Mouse (Mus musculus) brain, embryonic 14.5 days (tissue): ENCODE measurements around the gene Nupr1. TPM values are rescaled to one million over a fixed set of nuclear protein-coding genes. Genes with fewer than 3 reads are reported as not detected.

Experiments
- DNase-seq: peaks from one replicate; pipeline ENCODE4 v3.0.0-alpha.2; 2011; ENCODE audit warnings: low read depth
- CTCF ChIP-seq: fragments of 200-500 bp; IDR thresholded peaks from 2 replicates; pipeline ENCODE4 v1.5.1; 2012; ENCODE audit warnings: inconsistent platforms, mild to moderate bottlenecking, moderate library complexity, borderline replicate concordance; ENCODE audit not compliant: insufficient read depth, insufficient read length; ENCODE audit errors: extremely low read depth
- POLR2A ChIP-seq: fragments of 200-500 bp; IDR thresholded peaks from 2 replicates; pipeline ENCODE4 v1.6.1; 2012; ENCODE audit warnings: mild to moderate bottlenecking, inconsistent platforms, borderline replicate concordance; ENCODE audit not compliant: poor library complexity, insufficient read depth, insufficient read length, severe bottlenecking; ENCODE audit errors: extremely low read depth
- polyA plus RNA-seq: library from polyadenylated mRNA; depleted of rRNA; stranded (reverse); fragments of >200 nt; gene quantifications from 2 replicates; pipeline ENCODE4 v1.2.3, GENCODE M21; 2012

The Nupr1 gene
- polyA plus RNA-seq, 1 experiment, result 3.9 TPM

DNA sequence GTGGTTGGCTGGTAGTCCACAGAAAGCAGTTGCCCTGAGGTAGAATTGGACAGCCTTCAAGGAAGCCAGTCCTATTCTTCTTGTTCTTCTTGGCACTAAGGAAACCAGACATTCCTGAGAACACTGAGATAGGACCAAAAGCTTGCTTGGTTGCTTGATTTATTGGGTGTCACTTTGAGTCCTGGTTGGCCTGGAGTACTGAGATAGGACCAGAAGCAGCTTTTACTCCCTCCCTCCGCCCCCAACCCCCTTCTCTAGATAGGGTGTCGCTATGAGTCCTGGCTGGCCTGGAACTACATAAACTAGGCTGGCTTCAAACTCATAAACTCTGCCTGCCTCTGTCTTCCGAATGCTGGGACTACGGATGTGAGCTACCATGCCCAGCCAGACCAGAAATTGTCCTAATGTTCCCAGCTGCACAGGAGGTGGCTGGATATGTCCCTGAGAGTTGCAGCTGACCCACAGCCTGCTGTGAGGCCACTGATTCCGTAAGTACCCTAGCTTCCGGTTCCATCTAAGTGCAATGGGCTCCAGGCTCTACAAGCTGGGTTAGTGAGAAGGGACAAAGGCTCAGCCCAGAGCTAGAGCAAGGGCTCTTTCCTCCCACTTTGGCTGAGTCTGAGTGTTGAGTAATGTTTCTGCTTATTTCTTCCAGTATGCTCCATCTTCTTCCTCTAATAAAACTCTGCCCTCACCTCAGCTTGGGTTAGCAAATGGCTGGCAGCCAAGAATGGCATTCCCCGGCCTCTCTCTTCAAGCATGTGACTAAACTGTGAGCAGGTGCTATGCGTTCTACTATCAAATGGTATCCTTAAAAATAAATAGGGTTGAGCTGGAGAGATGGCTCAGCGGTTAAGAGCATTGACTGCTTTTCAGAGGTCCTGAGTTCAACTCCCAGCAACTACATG, 9.0 kb downstream of the Nupr1 start:
- DNase-seq, result no peak
- TF ChIP-seq POLR2A (no peak), CTCF (no peak)

DNA sequence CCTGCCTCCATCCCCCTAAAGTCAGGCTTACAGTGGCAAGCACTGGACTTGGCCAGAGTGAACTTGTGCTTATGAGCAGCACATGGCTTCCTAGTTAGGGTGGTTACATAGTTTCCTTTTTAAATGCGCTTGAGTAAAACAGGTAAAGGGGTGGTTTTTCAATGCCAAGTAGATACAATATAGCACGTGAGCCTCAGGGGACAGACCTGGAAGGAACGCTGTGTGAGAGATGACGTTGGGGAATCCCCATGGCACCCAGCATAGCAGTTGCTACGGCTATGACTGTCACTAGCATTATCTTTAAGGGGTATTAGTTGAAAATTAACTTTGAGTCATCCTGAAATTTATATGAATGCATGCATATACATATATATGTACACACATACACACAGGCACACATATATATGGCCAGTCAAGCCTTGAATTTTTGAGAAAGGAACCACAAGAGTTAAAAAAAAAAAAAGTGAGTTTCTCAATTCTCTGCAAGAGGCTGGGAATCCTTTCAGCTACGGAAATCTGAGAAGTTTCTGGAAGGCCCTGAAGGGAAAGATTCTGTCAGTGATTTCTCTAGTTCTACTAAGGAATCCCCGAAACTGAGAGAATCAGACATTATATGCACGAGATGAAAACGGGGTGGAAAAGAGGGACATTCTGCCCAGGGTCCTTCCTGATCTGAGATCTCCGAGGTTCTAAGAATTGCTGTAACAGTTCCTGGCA, 10.9 kb downstream of the Nupr1 start:
- TF ChIP-seq CTCF, result no peak
- no peak for TF ChIP-seq POLR2A
- DNase-seq, result no peak

DNA sequence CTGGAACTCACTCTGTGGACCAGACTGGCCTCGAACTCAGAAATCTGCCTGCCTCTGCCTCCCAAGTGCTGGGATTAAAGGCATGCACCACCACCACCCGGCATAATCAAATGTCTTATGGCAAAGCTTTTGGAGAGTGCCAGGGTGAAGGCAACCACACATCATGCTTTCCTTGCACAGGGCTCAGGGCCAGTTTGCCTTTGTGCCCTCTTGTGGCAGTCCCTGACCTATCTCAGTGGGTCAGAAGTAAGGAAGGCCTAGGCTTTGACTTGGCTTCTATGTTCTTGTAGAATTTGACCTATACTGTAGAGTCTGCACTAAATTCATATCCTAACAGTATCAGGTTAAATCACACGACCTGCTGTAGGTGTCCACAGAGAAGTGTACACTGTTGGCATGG, 14.0 kb downstream of the Nupr1 start:
- no peak for DNase-seq
- no peak for TF ChIP-seq POLR2A
- TF ChIP-seq CTCF, result no peak

- TF ChIP-seq CTCF (no peak), POLR2A (no peak)
- DNase-seq, result no peak
Measured at GRCm38 (mm10) chr7:126612736-126613135, 17.9 kb downstream of the Nupr1 start.

DNA sequence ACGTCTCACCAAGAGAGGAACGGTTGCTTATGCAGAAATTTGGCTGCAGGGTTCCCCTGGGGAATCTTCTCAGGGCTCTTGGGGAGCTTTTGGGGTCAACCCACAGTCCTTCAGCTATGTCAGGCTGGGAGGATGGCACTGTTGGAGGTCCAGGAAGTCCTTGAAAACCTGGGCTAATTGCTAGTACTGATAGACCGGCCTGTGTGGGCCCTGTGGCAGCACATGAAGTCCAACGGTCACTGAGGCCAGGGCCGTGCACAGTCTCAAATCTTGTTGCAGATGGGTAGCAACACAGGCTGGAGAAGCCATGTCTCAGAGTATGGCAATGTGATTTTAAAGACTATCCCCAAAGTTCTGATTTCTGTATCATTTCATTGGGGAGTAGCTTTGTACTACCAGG, 22.9 kb downstream of the Nupr1 start:
- TF ChIP-seq CTCF, result no peak
- DNase-seq, result no peak

DNA sequence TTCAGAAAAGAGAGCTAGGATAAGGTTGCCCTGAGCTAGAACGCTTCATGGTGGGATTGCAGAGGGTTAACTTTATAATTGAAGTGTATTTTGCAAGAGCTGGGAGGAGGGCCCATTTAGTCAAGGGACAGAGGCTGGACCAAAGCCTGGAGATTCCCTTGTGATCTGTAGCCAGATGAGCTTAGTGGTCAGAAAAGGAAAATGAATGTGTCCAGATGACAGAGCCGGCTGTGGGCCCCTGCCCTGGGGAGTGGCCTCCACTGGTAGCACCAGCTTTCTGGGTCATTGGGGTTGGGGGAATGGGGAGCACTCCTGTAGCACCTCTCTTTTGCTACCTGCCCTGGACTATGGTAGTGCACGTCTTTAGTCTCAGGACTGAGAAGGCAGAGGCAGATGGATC, 23.6 kb downstream of the Nupr1 start:
- DNase-seq, result no peak

DNA sequence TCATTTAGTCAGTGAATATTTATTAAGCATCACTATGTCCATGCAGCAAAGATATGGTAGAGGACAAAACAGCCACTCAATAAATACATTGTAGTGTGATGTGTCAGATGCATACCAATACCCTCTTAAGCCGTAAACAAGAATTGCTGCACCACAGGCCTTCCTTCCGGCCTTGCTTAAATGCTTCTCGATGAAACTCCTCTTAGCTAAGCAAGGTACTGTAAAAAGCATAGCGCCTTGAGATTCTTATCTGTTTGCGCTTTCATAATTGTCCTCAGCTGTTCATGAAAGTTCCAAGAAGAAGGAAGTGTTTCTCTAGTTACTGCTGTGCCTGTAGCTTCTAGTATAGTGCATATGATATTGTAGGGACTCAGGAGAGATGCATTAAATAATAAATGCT, 24.1 kb downstream of the Nupr1 start:
- DNase-seq, result no peak
- TF ChIP-seq POLR2A, result no peak
- TF ChIP-seq CTCF, result no peak

More for the DNA sequence above, 23.6 kb downstream of the Nupr1 start:
- TF ChIP-seq CTCF, result no peak
- TF ChIP-seq POLR2A, result no peak

DNA sequence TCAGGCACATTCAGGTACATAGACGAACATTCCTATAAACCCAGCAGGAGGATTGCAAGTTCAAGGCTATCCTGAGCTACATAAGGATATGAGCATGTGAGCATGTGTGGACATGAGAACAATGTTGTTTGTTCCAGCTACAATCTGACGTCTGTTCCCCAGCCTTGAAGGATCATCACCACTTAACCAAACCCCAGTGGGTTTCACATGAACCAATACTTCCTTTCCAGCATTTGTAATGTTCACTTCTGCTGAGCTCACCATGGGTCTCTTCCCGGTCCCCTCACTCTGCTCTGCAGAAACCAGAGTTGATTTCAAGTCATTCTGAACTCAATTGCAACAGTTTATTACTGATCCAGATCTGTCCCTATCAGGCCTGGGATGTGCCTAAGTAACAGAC, 28.0 kb downstream of the Nupr1 start:
- no peak for TF ChIP-seq CTCF
- TF ChIP-seq POLR2A, result no peak
- no peak for DNase-seq

DNA sequence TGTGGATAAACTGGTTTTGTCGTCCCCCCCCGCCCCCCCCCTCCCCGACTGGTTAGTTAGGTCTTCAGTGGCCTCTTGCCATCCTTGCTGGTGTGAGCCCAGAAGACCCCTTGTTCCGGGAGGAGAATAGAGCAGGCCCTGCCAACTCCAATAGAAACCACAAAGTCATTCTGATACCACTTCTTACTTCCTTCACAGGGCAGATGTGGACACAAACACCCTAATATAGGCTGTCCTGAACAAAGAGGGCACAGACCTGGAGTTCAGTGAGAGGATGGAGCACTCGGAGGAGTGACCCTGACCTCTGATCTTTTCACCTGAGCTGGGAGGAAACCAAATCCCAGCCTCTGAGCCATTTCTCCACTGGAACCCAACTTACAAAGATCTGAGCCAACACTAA, 28.8 kb downstream of the Nupr1 start:
- no peak for DNase-seq
- TF ChIP-seq CTCF (no peak), POLR2A (no peak)

DNA sequence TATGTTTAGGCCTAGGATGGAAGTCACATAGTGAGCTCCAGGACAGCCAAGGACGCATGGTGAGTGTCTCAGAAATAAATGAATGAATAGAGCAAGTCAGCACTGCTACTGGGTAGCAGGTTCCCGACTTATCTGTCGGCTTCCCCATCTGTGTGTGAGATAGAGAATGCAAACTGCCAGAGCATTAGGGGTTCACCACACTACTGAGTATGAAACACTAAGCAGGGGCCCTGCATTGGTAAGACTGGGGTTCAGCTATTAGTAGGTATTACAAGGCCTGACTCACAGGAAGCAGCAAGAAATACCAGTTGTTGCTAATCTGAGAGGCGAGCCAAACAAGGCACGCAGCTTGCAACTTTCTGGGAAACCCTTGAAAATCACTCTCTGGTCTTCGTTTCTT, 31.7 kb downstream of the Nupr1 start:
- TF ChIP-seq CTCF (no peak), POLR2A (no peak)
- no peak for DNase-seq

GRCm38 (mm10) chr7:126596414-126596813, 34.2 kb downstream of the Nupr1 start:
- TF ChIP-seq CTCF, result no peak
- no peak for TF ChIP-seq POLR2A
- no peak for DNase-seq

GRCm38 (mm10) chr7:126595890-126596289, 34.8 kb downstream of the Nupr1 start:
- TF ChIP-seq POLR2A (no peak), CTCF (no peak)
- DNase-seq, result no peak

DNA sequence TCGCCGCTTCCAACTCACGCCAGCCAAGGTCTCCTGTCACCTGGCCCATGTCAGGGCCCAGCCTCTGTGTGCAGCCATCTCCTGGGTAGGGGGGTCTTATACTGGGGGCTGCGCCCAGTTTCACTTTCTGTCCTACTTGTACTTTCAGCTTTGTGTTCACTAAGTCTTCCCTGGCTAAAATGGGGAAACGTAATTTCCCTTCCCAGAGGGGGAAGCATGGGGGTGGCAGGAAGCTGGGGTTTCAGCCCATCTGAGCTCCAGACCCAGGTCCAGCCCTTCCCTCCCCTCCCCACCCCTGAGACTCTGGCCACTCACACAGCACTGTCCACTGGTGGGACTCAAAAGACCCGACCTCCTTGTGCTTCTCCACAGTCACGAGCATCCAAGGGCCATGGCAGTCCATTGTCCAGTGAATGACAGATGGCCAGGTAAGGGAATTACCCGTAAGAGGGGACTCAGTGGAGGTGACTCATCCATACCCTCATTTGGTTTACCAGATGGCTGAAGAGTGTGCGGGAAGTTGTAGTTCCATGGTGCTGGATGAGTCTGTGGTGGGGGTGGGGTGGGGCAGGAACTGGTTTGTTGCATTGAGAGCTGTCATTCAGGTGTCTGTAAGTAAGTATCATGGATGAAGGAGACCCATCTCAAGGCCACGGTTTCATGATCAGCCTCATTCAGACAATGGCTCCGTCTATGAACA, 35.6 kb downstream of the Nupr1 start, which contains the start of gene Il27:
TSS of gene Il27 (minus strand) at position 80 of the 700 bp plus-strand sequence.
- TF ChIP-seq CTCF, result no peak
- no peak for TF ChIP-seq POLR2A
- DNase-seq, result no peak
